Mouse (Mus musculus): ENCODE measurements around the gene Socs7.

Socs7 gene

DNA sequence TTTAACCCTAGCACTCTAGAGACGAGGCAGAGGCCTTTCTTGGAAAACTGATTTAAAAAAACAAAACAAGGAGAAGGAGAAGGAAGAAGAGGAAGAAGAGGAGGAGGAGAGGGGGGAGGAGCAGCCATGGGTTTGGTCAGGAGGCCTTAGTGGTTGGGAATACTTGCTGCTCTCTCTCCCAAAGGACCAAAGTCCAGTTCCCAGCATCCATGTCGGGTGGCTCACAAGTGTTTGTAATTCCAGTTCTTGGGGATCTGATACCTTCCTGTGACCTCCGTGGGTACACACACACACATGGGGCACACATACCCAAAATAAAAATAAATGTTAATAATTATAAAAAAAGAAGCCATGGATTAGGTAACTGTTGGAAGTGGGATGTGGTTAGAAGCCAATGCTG, 17.7 kb downstream of the Socs7 start:
- no peak for ATAC-seq (ENCODE audit: insufficient number of reproducible peaks, low FRiP score, low TSS enrichment)

DNA sequence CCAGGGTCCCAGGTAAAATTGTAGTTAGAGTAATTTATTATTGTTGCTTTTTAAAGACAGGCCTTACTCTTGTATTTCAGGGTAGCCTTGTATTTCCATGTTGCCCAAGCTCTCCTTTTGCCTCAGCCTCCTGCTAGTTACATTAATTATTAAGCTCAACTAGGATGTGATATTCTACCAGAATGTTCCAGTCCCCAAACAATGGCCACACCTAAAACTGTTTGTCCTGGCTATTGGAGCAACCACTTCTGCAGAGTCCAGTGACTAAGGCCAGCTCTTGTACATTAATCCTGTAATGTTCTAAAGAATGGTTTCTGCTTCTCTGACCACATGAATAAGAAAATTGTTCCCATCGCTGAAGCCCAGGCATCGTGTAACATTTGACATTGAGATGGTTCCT, 20.7 kb downstream of the Socs7 start:
- no peak for ATAC-seq (ENCODE audit: insufficient number of reproducible peaks, low FRiP score, low TSS enrichment)

DNA sequence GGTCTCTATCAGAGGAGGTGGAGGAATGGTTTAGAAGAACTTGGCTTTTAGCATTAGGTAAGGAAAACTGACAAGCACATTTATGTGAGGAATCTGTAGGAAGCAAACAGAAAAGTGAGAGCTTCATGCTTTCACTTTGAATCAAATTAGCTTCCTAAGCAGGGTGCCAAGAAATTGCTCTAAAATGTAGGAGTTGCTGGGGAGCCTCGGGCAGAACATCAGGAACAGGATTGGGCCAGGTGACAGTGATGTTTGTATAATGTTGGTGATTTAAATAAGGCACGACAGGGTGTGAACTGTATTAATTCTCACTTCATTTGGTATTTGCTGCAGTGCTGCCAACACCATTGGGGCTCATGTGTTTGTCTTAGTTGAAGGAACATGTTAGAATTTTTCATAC, 21.4 kb downstream of the Socs7 start:
- no peak for ATAC-seq (ENCODE audit: insufficient number of reproducible peaks, low FRiP score, low TSS enrichment)

DNA sequence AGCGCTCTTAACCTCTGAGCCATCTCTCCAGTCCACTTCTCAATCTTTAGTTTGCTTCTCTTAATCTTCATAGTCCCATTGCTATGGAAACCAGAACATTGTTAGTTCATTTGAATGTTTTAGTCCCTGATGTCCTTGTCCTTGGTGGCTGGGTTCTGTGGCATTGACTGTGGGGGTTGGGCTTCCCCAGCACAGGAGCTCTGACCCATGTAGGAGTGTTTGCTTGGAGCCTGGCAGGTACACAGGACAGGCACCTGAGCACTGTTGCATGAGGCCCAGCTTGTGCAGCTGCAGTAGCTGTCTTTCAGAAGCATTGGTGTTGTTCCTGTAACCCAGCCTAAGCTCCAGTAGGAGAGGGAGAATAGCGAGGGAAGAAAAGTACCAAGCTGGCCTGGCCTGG, 25.5 kb downstream of the Socs7 start:
- no peak for ATAC-seq (ENCODE audit: insufficient number of reproducible peaks, low FRiP score, low TSS enrichment)

DNA sequence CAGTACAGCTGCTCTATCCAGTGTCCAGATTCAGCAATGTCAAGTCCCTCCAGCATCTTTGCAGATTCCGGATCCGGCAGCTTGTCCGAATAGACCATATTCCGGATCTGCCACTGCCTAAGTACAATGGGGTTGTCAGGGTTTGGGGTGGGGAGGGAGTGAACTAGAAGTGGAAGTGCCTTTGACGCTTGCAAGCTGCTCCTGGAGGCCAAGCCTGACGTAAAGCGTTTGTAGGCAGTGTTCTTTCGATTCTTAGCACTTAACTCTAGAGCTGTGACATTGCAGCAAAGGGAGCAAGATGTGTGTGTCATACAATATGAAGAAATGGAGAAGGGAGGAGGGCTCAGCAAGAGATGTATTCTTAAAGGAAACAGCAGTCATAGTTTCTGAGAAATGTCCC, 26.8 kb downstream of the Socs7 start:
- no peak for ATAC-seq (ENCODE audit: insufficient number of reproducible peaks, low FRiP score, low TSS enrichment)

DNA sequence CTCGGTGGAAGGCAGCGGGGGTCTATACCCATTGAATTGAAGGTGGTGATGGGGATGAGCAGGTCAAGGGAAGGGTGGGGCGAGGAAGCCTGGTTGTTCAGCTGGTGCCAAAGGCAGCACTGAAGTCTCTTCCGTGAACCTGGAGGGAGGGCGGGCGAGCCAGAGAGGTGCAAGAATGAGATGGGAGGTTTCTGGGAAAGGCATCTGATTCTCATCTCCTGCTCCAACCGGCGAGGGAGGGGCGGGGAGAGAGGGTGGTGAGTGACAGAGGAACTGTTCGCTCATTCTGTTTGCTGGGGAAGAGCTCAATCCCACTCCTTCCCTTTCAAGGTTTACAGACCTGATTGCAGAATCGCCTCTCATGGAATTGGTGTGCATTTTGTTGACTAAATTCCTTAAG, 31.3 kb downstream of the Socs7 start:
- ATAC-seq (ENCODE audit: insufficient number of reproducible peaks, low FRiP score, low TSS enrichment), result no peak

DNA sequence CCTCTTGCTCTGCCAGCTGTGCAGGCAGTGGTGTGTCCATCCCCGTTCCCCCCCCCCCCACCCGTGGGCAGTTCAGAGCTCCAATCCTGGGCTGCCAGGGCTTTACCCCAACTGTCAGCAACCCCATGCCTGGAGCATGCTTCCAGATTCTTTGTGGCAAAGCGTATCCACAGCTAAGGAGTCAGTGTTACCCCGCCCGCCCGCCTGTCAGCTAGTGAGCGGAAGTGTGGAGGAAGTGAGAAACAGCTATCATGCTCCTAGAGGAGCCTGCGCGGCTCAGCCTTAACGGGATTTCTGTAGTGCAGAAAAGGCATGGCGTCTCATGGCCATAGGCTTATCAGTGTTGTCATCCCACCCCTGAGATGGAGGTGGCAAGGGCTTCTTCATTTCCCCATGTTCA, 31.8 kb downstream of the Socs7 start:
- no peak for ATAC-seq (ENCODE audit: insufficient number of reproducible peaks, low FRiP score, low TSS enrichment)

DNA sequence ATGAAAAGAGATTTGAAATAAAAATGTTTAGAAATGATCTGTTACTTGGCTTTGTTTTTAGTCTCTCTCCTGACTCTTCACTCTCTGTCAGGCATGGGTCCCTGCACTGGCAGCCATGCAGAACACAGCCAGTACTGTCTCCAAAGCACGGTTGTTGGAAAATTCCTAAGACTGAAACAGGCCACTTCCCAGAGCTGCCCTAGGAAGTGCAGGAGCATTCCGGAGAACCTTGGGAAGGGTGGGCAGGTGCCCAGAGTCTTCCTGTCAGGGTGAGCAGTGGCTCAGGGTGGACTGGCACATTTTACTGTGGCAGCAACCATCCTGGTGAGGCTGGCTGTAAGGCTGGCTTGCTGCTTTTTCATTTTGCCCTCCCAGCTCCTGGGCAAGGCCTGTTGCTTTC, 36.2 kb downstream of the Socs7 start:
- no peak for ATAC-seq (ENCODE audit: insufficient number of reproducible peaks, low FRiP score, low TSS enrichment)

DNA sequence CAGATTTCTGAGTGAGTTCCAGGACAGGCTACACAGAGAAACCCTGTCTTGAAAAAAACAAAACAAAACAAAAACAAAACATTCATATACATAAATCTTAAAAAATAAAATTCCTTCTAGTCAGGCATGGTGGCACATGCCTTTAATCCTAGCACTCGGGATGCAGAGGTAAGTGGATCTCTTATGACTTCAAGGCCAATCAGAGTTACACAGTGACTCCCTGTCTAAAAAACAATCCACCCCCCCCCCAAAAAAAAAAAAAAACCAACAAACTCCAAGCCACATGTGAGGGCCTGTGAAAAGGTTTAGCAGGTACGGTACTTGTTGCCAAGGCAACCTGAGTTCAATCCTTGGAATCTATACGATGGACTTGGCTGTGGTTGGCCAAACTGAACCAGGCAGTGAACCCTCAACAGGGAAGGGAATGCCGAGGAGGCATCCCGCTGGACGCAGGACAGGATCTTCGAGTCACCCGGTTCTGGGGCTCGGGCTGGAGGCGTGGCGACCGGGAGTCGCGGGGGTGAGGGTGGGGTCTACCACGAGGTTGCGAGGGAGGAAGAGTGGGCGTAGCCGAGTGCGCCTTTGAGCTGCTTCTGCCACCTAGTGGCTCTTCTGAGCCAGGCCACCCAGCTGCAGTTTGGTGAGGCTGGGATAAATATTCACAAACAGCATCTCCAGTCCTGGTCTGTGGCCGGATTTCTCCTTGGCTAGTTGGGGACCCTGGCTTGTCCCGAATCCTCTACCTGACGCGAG, 37.8 kb downstream of the Socs7 start:
- peak; percentile 51; the same call in 1 of the 2 replicates for ATAC-seq (ENCODE audit: insufficient number of reproducible peaks, low FRiP score, low TSS enrichment)

DNA sequence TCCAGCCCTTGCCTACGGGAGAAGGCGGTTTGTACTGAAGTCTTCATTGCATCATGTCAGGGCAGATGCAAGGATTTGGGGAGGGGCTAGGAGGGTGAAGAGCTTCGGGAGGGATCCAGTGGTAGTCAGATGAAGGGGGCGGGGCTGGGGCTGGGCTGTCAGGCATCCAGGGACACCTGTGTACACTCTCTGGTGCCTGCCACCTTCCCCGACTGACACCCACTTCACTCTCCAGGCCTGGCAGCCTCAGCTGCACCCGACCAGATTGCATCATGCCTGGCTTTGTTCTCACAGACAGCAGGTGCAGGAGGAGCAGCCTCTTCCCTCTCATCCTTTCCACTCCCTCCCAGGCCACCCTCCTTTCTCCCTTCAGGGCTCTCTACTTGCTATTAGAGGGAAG, 38.7 kb downstream of the Socs7 start:
- ATAC-seq (ENCODE audit: insufficient number of reproducible peaks, low FRiP score, low TSS enrichment), result peak; percentile 67

DNA sequence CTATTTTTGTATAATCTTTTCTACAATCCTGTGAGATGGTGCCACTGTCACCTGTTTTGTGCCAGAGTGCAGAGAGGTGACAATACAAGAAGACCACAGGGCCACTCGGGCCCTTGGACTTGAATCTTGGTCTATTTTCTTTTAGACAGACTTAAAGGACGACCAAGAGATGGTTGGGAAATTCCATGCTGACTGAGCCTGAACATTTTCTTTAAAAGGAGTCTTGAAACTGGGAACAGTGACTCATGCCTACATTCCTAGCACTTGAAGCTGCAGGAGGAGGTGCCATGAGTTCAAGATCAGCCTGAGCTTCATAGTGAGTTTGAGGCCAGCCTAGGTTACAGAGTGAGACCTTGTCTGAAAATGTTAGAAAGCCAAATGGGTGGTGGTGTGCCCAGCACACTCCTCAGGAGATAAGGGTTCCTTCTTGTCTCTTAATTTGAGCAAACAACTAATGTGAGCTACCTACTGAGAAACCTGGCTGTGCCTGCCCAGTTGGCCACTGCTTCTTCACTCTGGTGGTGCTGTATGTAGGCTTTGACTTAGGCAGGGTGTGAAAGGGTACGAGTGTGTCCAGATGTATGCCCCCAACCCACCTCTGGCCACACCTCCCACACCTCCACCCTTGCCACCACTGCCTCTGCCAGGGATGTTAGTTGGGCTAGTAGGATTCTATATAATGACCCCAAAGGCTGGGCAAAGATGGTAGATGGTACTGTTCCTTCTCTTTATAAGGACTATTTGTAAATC, 39.5 kb downstream of the Socs7 start:
- no peak for ATAC-seq (ENCODE audit: insufficient number of reproducible peaks, low FRiP score, low TSS enrichment)

DNA sequence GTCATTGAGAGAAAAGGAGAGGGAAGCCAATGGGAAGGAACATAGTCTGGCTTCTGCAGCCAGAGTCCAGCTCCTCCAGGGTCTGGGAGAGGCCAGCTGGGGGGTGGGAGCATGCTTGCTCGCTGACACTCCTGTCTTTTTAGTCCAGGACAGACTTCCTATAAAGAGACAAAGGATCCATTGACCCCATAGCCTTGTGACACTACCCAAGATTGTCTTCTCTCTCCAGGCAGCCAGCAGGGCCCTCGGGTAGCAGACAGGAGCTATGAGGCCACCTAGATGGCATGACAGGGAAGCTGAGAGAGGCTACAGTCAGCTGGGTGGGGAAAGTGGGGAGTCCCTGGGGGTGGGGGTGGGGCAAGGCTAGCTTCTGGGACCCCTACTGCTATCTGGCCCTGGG, 40.4 kb downstream of the Socs7 start:
- no peak for ATAC-seq (ENCODE audit: insufficient number of reproducible peaks, low FRiP score, low TSS enrichment)

DNA sequence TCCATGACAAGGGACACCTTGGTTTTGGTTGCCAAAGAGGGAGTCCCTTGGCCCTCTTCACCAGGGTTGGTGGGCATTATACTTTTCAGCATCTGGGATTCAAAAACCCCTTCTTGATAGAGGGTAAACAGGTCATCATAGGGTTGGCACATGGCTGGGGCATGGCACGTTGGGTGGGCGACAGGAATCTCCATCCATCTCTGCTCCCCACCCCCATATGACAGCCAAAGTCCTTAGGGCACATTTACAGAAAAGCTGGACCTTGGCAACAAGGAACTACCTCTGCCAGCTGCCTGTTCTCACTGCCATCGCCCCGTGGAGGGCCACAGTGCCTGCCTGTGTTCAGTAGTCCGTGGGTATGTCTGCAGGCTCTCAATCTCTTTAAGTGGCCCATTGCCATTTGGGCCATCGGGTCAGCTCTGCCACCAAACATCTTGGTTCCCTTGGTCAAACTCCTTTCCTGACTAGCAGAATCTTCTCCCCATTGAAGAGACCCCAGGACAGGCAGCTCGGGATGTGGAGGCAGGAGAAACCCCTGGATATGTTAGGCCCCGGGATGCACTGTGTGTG, 41.3 kb downstream of the Socs7 start:
- ATAC-seq (ENCODE audit: insufficient number of reproducible peaks, low FRiP score, low TSS enrichment), result no peak

DNA sequence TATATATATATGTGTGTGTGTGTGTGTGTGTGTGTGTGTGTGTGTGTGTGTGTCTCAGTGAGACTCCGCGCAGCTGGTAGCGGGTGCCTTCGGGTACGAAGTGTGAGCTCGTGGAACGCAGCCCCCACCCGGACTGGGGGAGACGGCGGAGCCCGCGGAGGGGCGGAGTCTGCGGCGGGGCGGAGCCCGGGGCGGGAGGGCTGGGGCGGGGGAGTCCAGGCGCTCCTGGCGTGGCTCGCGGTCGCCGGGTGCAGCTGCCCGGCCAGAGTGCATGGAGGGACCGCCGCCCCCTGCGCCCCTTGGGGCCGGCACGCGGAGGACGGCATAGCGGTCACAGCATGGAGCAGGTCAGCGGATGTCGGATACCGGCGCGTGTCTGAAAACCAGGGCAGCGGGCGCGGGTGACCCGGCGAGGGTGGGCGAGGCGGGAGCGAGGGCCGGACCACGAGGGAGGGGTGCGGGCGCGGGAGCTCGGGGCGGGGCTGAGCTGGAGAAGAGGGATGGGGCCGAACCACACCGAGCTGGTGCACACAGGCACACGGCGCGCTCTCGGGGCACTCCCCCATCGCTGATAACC, 41.9 kb downstream of the Socs7 start:
- ATAC-seq (ENCODE audit: insufficient number of reproducible peaks, low FRiP score, low TSS enrichment), result no peak

DNA sequence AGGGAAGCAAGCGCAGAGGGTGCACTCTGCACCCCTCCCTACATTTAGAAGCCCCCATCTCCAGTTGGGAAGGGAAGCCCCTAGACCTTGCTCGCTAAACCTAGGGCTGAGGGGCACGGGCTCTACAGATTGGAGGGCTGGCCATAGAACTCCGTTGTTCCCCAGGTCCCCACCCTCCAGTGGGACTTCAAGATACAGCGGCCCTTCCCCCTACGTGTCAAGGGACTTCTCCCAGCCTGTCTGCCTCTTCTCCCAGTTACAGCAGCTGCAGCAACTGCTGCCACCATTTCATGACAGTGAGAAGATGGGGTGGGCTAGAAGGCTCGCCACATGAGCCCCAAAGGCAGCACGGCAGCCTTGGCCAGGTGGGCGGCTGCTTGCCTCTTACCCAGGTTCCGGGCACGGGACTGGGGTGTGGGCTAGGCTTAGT, 42.4 kb downstream of the Socs7 start:
- ATAC-seq (ENCODE audit: insufficient number of reproducible peaks, low FRiP score, low TSS enrichment), result no peak

DNA sequence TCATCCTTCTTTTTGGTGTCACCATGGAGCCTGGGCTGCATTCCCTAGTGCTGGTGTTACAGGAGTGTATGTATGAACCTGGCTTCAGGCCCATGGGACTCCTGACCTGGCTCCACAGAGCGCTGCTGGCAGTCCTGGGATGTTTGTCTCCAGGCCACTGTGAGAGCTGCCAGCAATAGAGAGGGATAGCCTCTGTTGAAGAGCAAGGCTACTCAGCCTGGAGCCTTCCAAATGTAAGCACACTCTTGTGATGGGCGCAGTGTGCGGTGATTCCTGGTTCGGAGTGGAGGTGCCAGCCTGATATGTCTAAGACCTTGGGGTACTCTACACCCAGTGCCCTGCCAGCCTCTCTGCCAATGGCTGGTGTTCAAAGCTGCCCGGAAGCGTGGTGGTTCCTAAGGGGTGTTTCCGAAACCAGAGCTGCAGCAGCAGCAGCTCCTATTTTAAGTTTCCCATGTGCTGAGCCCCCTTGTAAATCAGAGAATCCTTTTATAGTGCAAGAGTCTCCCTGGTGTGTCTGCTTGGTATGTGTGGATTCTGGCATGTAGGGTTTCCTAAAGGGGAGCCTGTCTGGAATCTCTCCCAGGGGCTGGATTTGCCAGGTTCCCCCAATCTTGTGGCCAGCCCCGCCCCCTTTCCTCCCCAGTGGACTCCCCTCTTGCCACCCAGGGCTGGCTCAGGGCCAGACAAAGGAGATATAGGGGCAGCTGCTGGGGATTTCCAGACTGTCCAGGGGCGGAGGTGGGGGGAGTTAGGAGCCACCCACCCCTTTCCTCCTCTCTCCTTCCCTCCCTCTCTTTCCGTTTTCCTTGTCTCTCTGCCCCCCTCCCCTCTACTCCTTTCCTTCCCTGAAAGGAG, 44.0 kb downstream of the Socs7 start:
- no peak for ATAC-seq (ENCODE audit: insufficient number of reproducible peaks, low FRiP score, low TSS enrichment)

DNA sequence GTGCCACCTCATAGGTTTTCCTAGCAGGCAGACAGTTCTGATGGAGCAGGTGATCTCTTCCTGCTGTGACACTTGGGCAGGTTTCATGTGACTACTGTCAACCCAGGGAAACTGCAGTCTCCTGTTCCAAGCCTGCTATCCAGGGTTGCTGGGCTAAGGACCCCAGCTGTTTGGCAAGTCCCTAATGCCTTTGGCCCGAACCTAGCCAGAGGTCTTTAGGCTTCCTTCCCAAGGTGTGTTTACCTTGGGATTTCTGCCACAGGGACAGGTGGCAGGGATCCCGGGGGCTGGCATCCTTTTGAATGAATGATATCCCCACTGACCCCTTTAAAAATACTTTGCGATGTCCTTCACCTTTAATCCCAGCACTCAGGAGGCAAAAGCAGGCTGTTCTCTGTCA, 45.1 kb downstream of the Socs7 start:
- no peak for ATAC-seq (ENCODE audit: insufficient number of reproducible peaks, low FRiP score, low TSS enrichment)

DNA sequence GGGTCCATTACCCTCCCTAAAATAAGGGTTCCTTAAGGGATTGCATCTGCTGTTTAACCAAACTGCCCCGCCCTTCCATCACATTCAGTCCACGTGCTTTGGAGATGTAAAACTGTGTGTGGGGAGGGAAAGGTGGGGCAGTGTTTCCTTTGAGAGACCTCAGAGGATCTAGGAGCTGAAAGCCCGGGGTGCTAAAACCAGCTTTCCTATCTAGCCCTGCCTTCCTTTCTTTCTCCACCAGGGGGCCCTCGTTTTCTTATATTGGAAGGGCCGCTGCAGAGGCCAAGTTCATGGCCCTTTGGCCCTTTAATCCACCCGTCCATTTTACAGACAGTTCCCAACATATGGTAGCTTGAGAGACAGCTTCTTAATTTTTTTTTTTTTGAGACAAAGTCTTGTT, 45.8 kb downstream of the Socs7 start:
- no peak for ATAC-seq (ENCODE audit: insufficient number of reproducible peaks, low FRiP score, low TSS enrichment)

DNA sequence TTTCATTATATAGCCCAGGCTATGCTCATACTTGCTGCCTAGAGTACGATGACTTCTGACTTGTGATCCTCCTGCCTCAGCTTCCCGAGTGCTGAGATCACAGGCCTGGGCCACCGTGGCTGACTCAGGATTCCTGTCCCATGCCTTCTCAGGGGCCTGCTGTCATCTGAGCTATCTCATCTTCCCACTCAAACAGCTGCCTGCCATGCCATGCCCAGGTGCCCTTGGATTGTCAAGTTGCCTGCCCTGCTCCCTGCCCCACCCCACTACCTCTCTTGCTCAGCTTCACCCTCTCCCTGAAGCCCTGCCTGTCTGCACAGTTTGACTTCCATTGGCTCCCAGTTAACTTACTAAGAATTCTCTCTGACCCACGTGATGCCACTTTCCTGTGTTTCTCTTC, 48.6 kb downstream of the Socs7 start:
- no peak for ATAC-seq (ENCODE audit: insufficient number of reproducible peaks, low FRiP score, low TSS enrichment)

DNA sequence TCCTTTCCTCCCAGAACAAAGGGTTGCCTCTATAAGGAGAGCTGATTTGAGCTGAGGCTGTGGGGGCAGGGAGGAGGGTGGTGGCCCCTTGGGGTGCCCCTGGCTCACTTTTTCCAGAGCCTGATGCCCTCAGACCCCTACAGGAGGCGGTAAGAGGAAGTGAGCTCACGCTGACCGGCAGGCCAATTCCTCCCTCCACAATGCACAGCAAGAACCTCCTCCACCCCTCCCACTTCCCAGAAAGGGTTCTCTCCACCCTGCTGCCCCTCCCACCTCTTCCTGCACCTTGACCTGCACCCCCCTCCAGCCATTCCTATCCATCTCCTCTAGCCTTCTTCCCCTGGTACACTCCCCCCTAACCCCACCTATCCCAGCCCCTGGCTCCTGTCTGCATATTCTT, 49.8 kb downstream of the Socs7 start:
- no peak for ATAC-seq (ENCODE audit: insufficient number of reproducible peaks, low FRiP score, low TSS enrichment)

Data from cerebellum, adult (tissue).